Mouse (Mus musculus) neural tube, embryonic 10.5 days (tissue): Measurements from ENCODE around the gene Scaper.

Experiments
- DNase-seq: peaks from one replicate; pipeline ENCODE4 v3.0.0-alpha.2; 2017; ENCODE audit warnings: low spot score; ENCODE audit errors: extremely low spot score

The Scaper gene

DNA sequence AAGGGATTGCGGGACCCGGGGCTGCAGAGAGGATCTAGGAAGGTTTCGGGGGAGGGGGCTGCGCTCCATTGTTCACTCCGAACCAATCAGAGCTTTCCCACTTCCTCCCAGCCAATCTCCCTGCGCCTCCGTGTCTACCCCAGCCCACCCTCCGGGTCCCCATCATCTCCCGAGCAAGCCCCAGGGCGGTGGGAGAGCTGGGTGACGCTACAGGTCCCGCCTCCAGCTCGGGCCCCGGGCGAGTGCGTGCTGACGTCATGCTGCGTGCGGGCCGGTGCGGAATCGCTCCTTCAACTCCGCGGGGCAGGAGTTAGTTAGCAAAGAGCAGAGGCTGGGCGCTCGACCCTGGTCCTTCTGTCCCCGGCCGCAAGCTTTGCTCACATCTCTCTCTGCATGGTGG lies 397.0 kb downstream of the Scaper start:
- DNase-seq, result peak; percentile 93

DNA sequence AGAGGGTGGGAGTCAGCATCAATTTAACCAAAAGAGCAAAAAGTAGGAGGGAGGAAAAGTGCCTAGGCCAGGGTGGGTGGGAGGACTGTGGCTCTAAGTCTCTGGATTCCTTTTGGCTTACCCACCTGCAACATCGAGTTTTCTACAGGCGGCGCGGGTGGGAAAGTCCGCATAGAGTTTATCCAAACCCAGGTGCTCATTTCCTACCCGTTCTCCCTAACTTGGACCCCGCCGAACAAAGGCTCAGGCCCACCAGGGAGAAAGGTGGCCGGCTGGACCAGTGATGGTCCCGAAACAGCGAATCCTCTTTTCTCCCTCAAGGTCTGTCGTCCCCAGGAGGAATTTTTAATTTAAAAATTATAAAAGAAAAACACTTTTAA lies 397.5 kb downstream of the Scaper start:
- no peak for DNase-seq

DNA sequence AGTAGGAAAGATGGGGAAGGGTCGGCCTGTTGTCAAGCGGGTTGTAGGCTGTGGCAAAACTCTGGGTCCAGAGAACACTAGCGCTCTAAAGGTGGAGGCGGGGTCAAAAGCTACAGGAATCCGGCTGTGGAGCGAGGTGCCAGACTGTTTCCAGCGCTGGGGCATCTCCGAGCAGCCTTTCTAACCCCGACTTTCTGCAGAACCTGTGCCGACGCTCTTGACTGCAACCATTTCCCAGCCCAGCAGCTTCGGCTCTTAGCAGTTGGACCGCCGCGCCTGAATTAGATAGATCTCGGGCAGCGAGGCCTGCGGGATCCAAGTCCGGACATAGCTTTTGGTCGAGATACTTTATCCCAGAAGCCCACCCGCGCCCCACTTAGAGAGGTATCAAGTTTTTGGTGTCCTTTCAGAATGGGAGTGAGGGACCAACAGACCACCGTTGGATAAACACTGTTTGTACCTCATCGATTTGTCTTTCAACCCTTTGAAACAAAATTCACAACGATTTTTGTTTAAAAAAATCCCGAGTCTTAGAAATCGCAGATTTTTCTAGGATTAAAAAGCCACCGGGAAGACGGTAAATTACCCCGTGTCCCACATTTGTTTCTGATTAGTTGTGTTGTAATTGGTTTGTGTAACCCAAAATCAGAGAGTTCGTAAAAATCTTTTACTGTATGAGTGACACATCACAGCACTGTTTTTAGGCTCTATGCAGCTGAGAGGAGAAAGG lies 398.1 kb downstream of the Scaper start:
- peak; percentile 62 for DNase-seq

DNA sequence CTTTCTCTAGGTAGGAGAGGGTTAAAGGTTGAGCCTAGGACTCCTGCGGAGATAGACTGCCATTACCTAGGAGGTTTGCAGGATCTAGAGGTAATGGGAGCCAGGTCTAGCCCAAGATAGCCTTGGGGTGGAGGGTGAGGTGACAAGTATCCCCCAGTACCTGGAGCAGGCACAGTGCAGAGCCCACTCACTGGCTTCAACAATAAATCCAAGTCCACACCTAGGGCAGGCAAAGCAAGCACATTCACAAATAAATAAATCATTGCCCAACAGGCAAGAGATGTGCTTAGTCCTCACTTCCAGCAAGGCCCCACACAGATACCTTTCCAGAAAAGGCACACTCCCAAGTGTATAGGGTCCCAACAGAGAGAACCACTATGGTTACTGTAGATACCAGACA lies 398.9 kb downstream of the Scaper start:
- no peak for DNase-seq

DNA sequence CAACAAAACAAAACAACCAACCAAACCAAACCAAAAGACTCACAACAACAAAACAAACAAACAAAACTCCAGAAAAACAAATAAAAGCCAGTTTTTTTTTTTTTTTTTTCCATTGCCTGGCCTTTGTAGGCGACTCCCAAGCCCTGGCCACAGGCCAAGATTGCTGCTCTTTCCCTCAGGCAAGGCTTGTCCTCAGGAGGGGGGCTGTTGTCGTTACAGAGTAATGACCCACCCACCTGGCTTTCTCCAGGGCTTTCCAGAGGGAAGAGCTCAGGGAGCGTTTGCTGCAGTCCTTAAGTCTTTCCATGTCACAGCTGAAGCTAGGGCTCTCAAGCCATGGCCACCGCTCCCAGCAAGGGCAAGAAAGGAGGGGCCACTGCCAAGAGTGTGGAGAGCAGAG lies 399.5 kb downstream of the Scaper start, which contains the start of gene Isl2:
Isl2 (plus strand) TSS at position 296 of the 400 bp plus-strand sequence.
- no peak for DNase-seq

DNA sequence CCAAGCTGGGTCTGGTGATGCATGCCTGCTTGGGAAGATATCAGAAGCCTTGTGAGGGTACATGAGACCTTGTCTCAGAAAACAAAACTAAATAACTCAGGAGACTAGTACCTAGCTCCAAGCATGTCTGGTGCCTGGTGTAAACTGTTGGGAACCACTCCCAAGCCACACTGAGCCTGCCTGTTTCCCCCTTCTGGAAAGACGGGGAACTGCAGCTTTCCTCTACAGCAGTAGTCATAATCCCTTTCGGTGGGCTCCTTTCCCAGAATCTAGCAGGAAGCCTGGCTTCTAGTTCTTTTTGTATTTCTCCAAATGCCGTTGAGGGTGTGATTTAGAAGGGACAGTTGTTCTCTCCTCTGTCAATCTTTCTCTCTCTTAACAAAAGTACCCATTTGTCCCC lies 402.0 kb downstream of the Scaper start:
- DNase-seq, result peak; percentile 67

DNA sequence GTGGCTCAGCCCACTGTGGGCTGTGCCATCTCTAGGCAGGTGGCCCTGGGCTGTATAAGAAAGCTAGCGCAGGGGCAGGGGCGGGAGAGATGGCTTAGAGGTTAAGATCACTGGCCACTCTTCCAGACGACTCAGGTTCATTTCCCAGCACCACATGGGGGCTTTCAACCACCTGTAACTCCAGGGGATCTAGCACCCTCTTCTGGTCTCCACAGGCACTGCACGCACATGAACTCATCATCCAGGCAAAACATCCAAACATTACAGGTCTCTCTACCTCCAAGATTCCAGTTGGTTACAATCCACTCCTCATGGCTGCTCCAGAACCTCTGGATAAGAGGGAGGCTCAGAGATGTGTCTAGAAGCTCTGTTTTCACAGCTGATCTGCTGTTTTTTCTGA lies 412.2 kb downstream of the Scaper start:
- no peak for DNase-seq

DNA sequence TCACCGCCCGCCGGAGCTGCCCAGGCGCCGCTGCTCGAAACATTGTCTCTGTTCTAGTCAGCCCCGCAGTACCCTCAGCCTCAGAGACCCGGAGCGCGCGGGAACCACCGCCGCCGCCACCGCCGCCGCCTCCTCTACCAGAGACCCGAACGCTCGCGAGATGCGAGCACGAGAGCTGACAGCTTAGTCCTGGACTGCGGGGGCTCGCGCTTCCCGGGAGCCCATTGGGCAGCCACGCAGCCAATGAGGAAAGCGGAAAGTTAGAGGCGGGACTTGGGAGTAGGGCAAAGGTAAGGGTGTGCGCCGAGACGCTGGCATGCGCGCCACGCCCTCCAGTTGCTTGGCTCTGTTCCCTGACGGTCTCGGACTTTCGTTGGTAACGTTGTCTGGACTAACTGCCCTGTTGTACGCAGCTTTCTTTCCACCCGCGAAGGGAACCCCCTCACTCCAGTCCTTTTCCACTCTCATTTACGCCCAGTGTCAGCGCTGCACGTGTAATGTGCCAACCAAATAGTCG lies 425.8 kb downstream of the Scaper start, which contains the start of gene Etfa:
Etfa (minus strand) TSS at position 217 of the 517 bp plus-strand sequence.
- DNase-seq, result peak; percentile 92

DNA sequence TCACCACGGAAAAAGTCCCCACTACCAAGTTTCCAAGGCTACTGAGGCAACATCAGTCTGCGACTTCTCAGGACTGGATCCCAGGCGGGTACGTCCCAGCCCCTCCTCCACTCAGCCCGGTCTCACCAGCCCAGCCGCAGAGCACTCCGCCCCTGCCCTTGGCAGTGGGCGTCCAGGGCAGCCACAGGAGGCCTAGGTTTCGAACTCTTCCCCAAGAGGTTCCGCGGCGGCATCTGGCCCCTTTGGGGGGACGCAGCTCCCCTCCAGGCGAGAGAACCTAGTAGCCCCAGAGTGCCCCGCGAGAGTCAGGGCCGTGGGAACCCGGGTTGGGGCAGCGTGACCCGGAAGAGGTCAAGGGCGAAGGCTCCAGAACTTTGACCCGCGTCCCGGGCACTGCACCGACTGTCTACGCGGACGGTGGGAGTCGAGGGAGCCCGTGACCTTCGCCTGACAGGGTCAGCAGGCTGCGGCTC lies 426.4 kb downstream of the Scaper start:
- DNase-seq, result peak; percentile 83

DNA sequence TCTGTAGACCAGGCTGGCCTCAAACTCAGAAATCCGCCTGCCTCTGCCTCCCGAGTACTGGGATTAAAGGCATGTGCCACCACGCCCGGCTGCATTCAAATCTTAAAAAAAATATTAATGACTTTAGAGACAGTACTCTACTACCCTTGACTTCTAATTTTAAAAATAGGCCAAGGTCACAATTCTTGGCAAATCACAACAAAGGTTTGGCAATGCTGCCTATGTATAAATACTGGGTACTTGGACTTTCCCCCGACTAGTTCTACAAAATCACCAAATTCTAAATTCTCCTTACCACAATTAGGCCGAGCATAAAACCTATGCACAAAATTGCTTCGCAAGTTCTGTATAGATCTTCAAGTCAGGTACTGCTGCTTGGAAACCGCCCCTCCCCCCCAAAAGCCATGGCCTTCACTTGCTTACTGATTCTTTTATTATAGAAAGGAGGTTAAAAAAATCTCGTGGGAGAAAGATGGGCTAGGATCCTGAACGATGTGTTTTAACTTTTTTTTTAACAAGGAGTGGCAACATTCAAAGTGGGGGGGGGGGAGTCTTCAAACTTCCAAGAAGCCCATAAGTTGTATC lies 427.2 kb downstream of the Scaper start:
- no peak for DNase-seq

DNA sequence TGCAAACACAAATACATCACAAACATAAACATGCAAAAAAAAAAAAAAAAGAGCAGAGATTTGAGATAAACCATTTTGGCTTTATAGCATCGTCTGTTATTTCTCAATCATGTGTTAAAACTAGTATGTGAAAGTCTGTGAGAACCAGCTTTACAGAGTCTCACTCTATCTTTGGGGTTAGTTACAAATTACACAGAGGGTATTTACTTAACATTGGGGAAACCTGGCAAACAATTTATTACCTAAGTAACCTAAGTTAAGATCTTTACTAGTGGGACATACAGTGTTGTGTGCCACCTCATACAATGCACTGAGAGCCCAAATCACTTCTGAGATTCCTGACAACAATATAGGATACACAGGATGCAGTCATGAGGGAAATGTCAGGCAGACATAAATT lies 428.2 kb downstream of the Scaper start:
- DNase-seq, result no peak

DNA sequence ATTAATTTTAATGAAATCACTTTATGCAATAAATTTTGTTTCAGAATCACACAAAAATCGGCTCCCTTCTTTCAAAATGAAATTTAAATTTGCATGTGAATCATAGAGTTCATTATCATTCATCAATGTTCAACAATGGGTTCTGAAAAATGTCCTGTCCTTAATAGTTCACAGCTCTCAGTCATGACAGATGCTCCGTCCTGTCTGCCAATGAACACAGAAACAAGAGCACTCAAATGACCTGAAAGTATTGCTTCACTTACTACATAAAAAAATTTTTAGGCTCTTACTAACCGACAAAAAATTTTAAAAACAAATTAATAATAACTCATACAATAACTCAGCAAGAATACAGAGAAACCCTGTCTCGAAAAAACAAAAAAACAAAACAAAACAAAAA lies 429.2 kb downstream of the Scaper start:
- no peak for DNase-seq

DNA sequence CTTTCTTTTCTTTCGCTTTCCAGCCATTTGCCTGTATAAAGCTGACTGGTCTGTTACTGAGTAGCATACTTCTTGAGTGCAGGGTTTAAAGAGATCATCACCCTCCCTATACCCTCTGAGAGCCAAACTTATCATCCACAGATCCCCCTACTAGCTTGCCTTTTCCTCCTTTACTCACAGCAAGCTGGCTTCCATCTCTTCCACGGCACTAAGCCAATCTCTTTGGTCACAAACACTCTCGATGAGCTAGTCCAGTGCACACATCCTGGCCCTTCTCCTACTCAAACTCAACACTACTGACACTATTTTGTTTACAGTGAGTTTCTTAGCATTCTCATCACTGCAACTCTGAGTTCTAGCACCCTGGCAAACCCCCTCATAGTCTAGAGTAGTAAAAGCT lies 430.0 kb downstream of the Scaper start:
- no peak for DNase-seq
